Mouse (Mus musculus): ENCODE measurements at regions not wholly inside any gene's neighbourhood (a gene's known extent, or its start where the extent isn't known, plus 50 kb on each side); places are given as distances from the start of the nearest gene placed in this dataset.
A peak's percentile ranks its signal among the peaks of the same experiment; 100 is the strongest.

- Histone ChIP-seq H3K36me3 (no peaks in the 10 kb centered on the region), H3K4me2 (no peak overlapping the region), H3K9ac (no peak overlapping the region), H3K27ac (peak overlapping the region; percentile 35; the same call in 1 of the 2 replicates), H3K9me3 (no peaks in the 10 kb centered on the region), H3K4me1 (replicated peaks) (no peaks in the 10 kb centered on the region), H3K27me3 (no peaks in the 10 kb centered on the region), H3K4me3 (no peak overlapping the region)
- no peak for ATAC-seq (ENCODE audit: low FRiP score)
- WGBS = 79% methylated on average over 2 of the region's 2 CpGs
Observed at GRCm38 (mm10) chr4:12750817-12751216, 579.0 kb upstream of the Fam92a start.

- H3K27me3 ChIP-seq = no peaks in the 10 kb centered on the region
Observed at GRCm38 (mm10) chr4:12749874-12750273, 578.1 kb upstream of the Fam92a start.

GRCm38 (mm10) chr4:12743714-12744327 is 572.0 kb upstream of the Fam92a start:
- WGBS = 68% methylated on average over 5 of the region's 5 CpGs
- H3K36me3 ChIP-seq = no peaks in the 10 kb centered on the region
- no peaks in the 10 kb centered on the region for H3K9me3 ChIP-seq
- H3K27me3 ChIP-seq = no peaks in the 10 kb centered on the region
- no peak for ATAC-seq (ENCODE audit: low FRiP score)
- no peak overlapping the region for H3K27ac ChIP-seq
- no peak overlapping the region for H3K4me3 ChIP-seq
- no peaks in the 10 kb centered on the region for H3K4me1 ChIP-seq (replicated peaks)
- H3K4me2 ChIP-seq = no peak overlapping the region
- H3K9ac ChIP-seq = no peak overlapping the region

More at GRCm38 (mm10) chr4:12749874-12750273, 578.1 kb upstream of the Fam92a start:
- no peaks in the 10 kb centered on the region for H3K4me1 ChIP-seq (replicated peaks)
- WGBS = 92% methylated on average over 1 of the region's 1 CpGs
- no peak for ATAC-seq (ENCODE audit: low FRiP score)
- no peak overlapping the region for H3K9ac ChIP-seq
- H3K27ac ChIP-seq = no peak overlapping the region
- H3K4me2 ChIP-seq = no peak overlapping the region
- no peaks in the 10 kb centered on the region for H3K36me3 ChIP-seq
- no peak overlapping the region for H3K4me3 ChIP-seq
- no peaks in the 10 kb centered on the region for H3K9me3 ChIP-seq

- Histone ChIP-seq H3K4me2 (no peak overlapping the region), H3K36me3 (no peaks in the 10 kb centered on the region), H3K27me3 (no peaks in the 10 kb centered on the region), H3K9me3 (no peaks in the 10 kb centered on the region), H3K27ac (no peak overlapping the region), H3K4me3 (no peak overlapping the region), H3K4me1 (replicated peaks) (no peaks in the 10 kb centered on the region), H3K9ac (no peak overlapping the region)
- 66% methylated on average over 3 of the region's 3 CpGs for WGBS
- no peak for ATAC-seq (ENCODE audit: low FRiP score)
Observed at GRCm38 (mm10) chr4:12736411-12736810, 564.6 kb upstream of the Fam92a start.

- Histone ChIP-seq H3K9me3 (no peaks in the 10 kb centered on the region), H3K27me3 (no peaks in the 10 kb centered on the region), H3K4me3 (no peak overlapping the region), H3K27ac (no peak overlapping the region), H3K4me1 (replicated peaks) (no peaks in the 10 kb centered on the region), H3K4me2 (no peak overlapping the region), H3K36me3 (no peaks in the 10 kb centered on the region), H3K9ac (no peak overlapping the region)
- 91% methylated on average over 1 of the region's 1 CpGs for WGBS
- ATAC-seq (ENCODE audit: low FRiP score) = no peak
Observed at GRCm38 (mm10) chr4:12700189-12700588, 528.4 kb upstream of the Fam92a start.

- Histone ChIP-seq H3K9ac (no peak overlapping the region), H3K36me3 (no peaks in the 10 kb centered on the region), H3K4me1 (replicated peaks) (no peaks in the 10 kb centered on the region), H3K27ac (no peak overlapping the region), H3K4me2 (no peak overlapping the region), H3K27me3 (no peaks in the 10 kb centered on the region), H3K9me3 (no peaks in the 10 kb centered on the region), H3K4me3 (no peak overlapping the region)
- ATAC-seq (ENCODE audit: low FRiP score) = no peak
- 77% methylated on average over 3 of the region's 3 CpGs for WGBS
Observed at GRCm38 (mm10) chr4:12677814-12678213, 506.0 kb upstream of the Fam92a start.

- H3K9me3 ChIP-seq = no peaks in the 10 kb centered on the region
- H3K4me2 ChIP-seq = no peak overlapping the region
- H3K9ac ChIP-seq = no peak overlapping the region
- WGBS = 77% methylated on average over 7 of the region's 7 CpGs
- no peak overlapping the region for H3K4me3 ChIP-seq
- H3K4me1 ChIP-seq (replicated peaks) = no peaks in the 10 kb centered on the region
- H3K27ac ChIP-seq = no peak overlapping the region
- no peaks in the 10 kb centered on the region for H3K27me3 ChIP-seq
- H3K36me3 ChIP-seq = no peaks in the 10 kb centered on the region
- ATAC-seq (ENCODE audit: low FRiP score) = no peak
Observed at GRCm38 (mm10) chr4:12671399-12671798, 499.6 kb upstream of the Fam92a start.

- Histone ChIP-seq H3K9ac (no peak overlapping the region), H3K27me3 (no peaks in the 10 kb centered on the region), H3K4me3 (no peak overlapping the region), H3K4me1 (replicated peaks) (peaks cover 4% of the 10 kb centered on the region), H3K9me3 (no peaks in the 10 kb centered on the region), H3K27ac (peak overlapping the region; percentile 64), H3K36me3 (no peaks in the 10 kb centered on the region), H3K4me2 (no peak overlapping the region)
- no peak for ATAC-seq (ENCODE audit: low FRiP score)
- 8% methylated on average over 2 of the region's 2 CpGs for WGBS
Observed at GRCm38 (mm10) chr4:12663176-12663575, 491.4 kb upstream of the Fam92a start.

- Histone ChIP-seq H3K4me2 (no peak overlapping the region), H3K9ac (no peak overlapping the region), H3K4me1 (replicated peaks) (peaks cover 7% of the 10 kb centered on the region), H3K9me3 (no peaks in the 10 kb centered on the region), H3K27me3 (no peaks in the 10 kb centered on the region), H3K27ac (no peak overlapping the region), H3K36me3 (no peaks in the 10 kb centered on the region), H3K4me3 (no peak overlapping the region)
- 46% methylated on average over 1 of the region's 1 CpGs for WGBS
- no peak for ATAC-seq (ENCODE audit: low FRiP score)
Observed at GRCm38 (mm10) chr4:12662683-12663082, 490.9 kb upstream of the Fam92a start.

- Histone ChIP-seq H3K36me3 (no peaks in the 10 kb centered on the region), H3K4me3 (no peak overlapping the region), H3K9me3 (no peaks in the 10 kb centered on the region), H3K9ac (no peak overlapping the region), H3K4me1 (replicated peaks) (peaks cover 28% of the 10 kb centered on the region), H3K27ac (no peak overlapping the region), H3K4me2 (no peak overlapping the region), H3K27me3 (no peaks in the 10 kb centered on the region)
- 57% methylated on average over 1 of the region's 1 CpGs for WGBS
- no peak for ATAC-seq (ENCODE audit: low FRiP score)
Observed at GRCm38 (mm10) chr4:12659084-12659483, 487.3 kb upstream of the Fam92a start.

- H3K27me3 ChIP-seq = no peaks in the 10 kb centered on the region
- ATAC-seq (ENCODE audit: low FRiP score) = no peak
- 9% methylated on average over 6 of the region's 6 CpGs for WGBS
Observed at GRCm38 (mm10) chr4:12658594-12658993, 486.8 kb upstream of the Fam92a start.

GRCm38 (mm10) chr4:12657820-12658219 is 486.0 kb upstream of the Fam92a start:
- ATAC-seq (ENCODE audit: low FRiP score) = no peak
- WGBS = 94% methylated on average over 1 of the region's 1 CpGs
- H3K9me3 ChIP-seq = no peaks in the 10 kb centered on the region
- no peak overlapping the region for H3K9ac ChIP-seq
- peaks cover 28% of the 10 kb centered on the region for H3K4me1 ChIP-seq (replicated peaks)
- H3K4me2 ChIP-seq = no peak overlapping the region
- H3K27me3 ChIP-seq = no peaks in the 10 kb centered on the region
- peak overlapping the region; percentile 23; the same call in 1 of the 2 replicates for H3K27ac ChIP-seq
- H3K36me3 ChIP-seq = no peaks in the 10 kb centered on the region
- H3K4me3 ChIP-seq = no peak overlapping the region

More at GRCm38 (mm10) chr4:12658594-12658993, 486.8 kb upstream of the Fam92a start:
- peaks cover 28% of the 10 kb centered on the region for H3K4me1 ChIP-seq (replicated peaks)
- no peak overlapping the region; the same call in 1 of the 2 replicates for H3K27ac ChIP-seq
- no peak overlapping the region for H3K4me2 ChIP-seq
- H3K4me3 ChIP-seq = no peak overlapping the region
- no peak overlapping the region for H3K9ac ChIP-seq
- no peaks in the 10 kb centered on the region for H3K36me3 ChIP-seq
- H3K9me3 ChIP-seq = no peaks in the 10 kb centered on the region

GRCm38 (mm10) chr4:12656924-12657603 is 485.2 kb upstream of the Fam92a start:
- Histone ChIP-seq H3K36me3 (no peaks in the 10 kb centered on the region), H3K27ac (no peak overlapping the region), H3K9ac (no peak overlapping the region), H3K4me3 (no peak overlapping the region), H3K4me1 (replicated peaks) (peaks cover 28% of the 10 kb centered on the region), H3K4me2 (no peak overlapping the region), H3K27me3 (no peaks in the 10 kb centered on the region), H3K9me3 (no peaks in the 10 kb centered on the region)
- ATAC-seq (ENCODE audit: low FRiP score) = no peak
- WGBS = 89% methylated on average over 6 of the region's 6 CpGs

All from hindbrain, embryonic 13.5 days (tissue).